Mouse (Mus musculus) c-Kit-positive CD71-positive TER-119-negative erythroid progenitor cells, embryonic 14.5 days (primary cell): ENCODE data around the gene Slc6a14.

ENCODE experiments used
- DNase-seq: peaks from one replicate; pipeline ENCODE4 v3.0.0-alpha.2; 2013; ENCODE audit warnings: low read depth

The Slc6a14 gene

GRCm38 (mm10) chrX:21714829-21715228, at the start of gene Slc6a14:
Slc6a14 (plus strand) TSS chrX:21714896.
- DNase-seq: no peak

- DNase-seq: no peak
These were observed 43.8 kb upstream of the Slc6a14 start for GRCm38 (mm10) chrX:21670896-21671295.

- DNase-seq: no peak
These were observed 19.5 kb upstream of the Slc6a14 start for GRCm38 (mm10) chrX:21695220-21695619.

GRCm38 (mm10) chrX:21695687-21696086, 19.0 kb upstream of the Slc6a14 start:
- no peak for DNase-seq

- no peak for DNase-seq
These were observed 13.1 kb upstream of the Slc6a14 start for GRCm38 (mm10) chrX:21701646-21702045.

GRCm38 (mm10) chrX:21704470-21704869, 10.2 kb upstream of the Slc6a14 start:
- DNase-seq: no peak

- DNase-seq: no peak
These were observed 597 bp downstream of the Slc6a14 start for GRCm38 (mm10) chrX:21715293-21715692.

- no peak for DNase-seq
These were observed 2.2 kb downstream of the Slc6a14 start for GRCm38 (mm10) chrX:21716885-21717284.

- DNase-seq: no peak
These were observed 30.3 kb downstream of the Slc6a14 start, which contains the start of gene Gm28269 for GRCm38 (mm10) chrX:21744997-21745396. Gm28269 (minus strand) TSS chrX:21745097.
